Comparison of ENCODE assay signal across 21 mouse cellular contexts in the genomic region with DNA sequence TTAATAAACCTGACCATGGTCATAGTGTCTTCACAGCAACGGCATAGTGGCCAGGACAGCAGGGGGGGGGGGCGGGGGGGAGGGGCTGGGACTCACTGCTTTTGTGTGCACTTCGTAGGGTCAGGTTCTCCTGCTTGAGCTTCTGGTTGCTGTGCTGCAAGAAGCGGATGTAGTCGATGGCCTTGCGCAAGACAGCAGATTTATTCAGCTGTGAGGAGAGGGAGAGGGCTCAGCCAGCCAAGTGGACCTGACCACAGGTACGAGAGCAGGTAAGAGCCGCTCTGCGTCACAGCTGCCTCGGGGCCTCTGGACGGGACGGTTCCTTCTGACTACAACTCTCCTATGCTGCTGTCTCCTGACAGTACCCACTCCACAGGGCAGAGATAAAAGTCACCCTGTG. TPM values are rescaled to one million over a fixed set of nuclear protein-coding genes. Genes with fewer than 3 reads are reported as not detected.
DNase-seq lines count a peak whose midpoint lies in the region; ATAC-seq and TF ChIP-seq lines count a peak whose summit lies in the region.
"Had no signal": no experiment of that assay in that cellular context is flagged by ENCODE, and none has a peak within 500 bp of the region (broad histone marks: within the 10 kb centered on the region; RNA-seq: fewer than 3 reads in every experiment).

No protein-coding gene starts in this region.

- H3K27me3 ChIP-seq in G1E (ENCODE audit: insufficient read depth, low read length), result no peaks in the 10 kb centered on the region; the same call in 1 of the 2 replicates
- no peaks in the 10 kb centered on the region for H3K27me3 ChIP-seq in liver, embryonic 15.5 days
- H3K27me3 ChIP-seq in lung, postnatal 0 days (replicated peaks; ENCODE audit: insufficient read depth, low read length), result no peaks in the 10 kb centered on the region

- WGBS in liver, embryonic 15.5 days (ENCODE audit: insufficient replicate concordance), result 75% methylated on average over 12 of the region's 12 CpGs
- WGBS in lung, postnatal 0 days, result 39% methylated on average over 11 of the region's 12 CpGs

- ATAC-seq in G1E (ENCODE audit: extremely low read depth, insufficient number of reproducible peaks, low FRiP score, poor library complexity, severe bottlenecking), result no peak
- no peak for ATAC-seq in liver, embryonic 15.5 days (ENCODE audit: insufficient read depth)
- peak; percentile 77 for ATAC-seq in lung, postnatal 0 days
- ATAC-seq in megakaryocyte progenitor cell, adult 5-6 weeks (replicated peaks; ENCODE audit: poor library complexity), result peak; percentile 33
- ATAC-seq: forebrain, postnatal 0 days; hindbrain, postnatal 0 days; intestine, postnatal 0 days; midbrain, embryonic 16.5 days had no signal

- no peaks in the 10 kb centered on the region for H3K9me3 ChIP-seq in G1E (replicated peaks)
- H3K9me3 ChIP-seq in liver, embryonic 15.5 days (replicated peaks), result no peaks in the 10 kb centered on the region
- no peaks in the 10 kb centered on the region for H3K9me3 ChIP-seq in lung, postnatal 0 days (ENCODE audit: low read length)

- H3K4me3 ChIP-seq in G1E (ENCODE audit: low read depth, low read length), result 0 out of 2 replicates have a peak overlapping the region, but pooled peaks have one; percentile 17
- no peak overlapping the region for H3K4me3 ChIP-seq in liver, embryonic 15.5 days (replicated peaks)
- H3K4me3 ChIP-seq in lung, postnatal 0 days (ENCODE audit: low read depth, low read length), result no peak overlapping the region

- 0 out of 2 replicates have a peak overlapping the region, but pooled peaks have one; percentile 29 for H3K27ac ChIP-seq in liver, embryonic 15.5 days (replicated peaks)
- peak overlapping the region; percentile 10; the same call in 1 of the 2 replicates for H3K27ac ChIP-seq in lung, postnatal 0 days (ENCODE audit: low read length)
- H3K27ac ChIP-seq: hindbrain, postnatal 0 days had no signal

- no peak for DNase-seq in G1E (ENCODE audit: low spot score)
- peak; percentile 91 for DNase-seq in lung, postnatal 0 days (ENCODE audit: low spot score)
- DNase-seq in kidney, postnatal 14 days, result no peak
- no peak for DNase-seq in urinary bladder, adult 2 months (ENCODE audit: low spot score)
- no peak for DNase-seq in cerebellum, adult 8-10 months
- DNase-seq: adrenal gland, adult 8-10 months; cerebellum, adult 11-12 months; cerebellum, postnatal 25 days; embryo, embryonic 11 days; forebrain, postnatal 0 days; heart, adult 11 months; heart, postnatal 4 days; layer of hippocampus, postnatal 36 days; right cerebral cortex, postnatal 14 days; spleen, adult 18-20 months; thymus, postnatal 36 days had no signal

- TF ChIP-seq EP300 in lung, postnatal 0 days (IDR thresholded peaks at IDR 0.05), result peak; percentile 32; the same call in 1 of the 2 replicates

- peaks cover 96% of the 10 kb centered on the region for H3K4me1 ChIP-seq in G1E (ENCODE audit: insufficient read depth, low read depth, low read length)
- H3K4me1 ChIP-seq in liver, embryonic 15.5 days (replicated peaks), result peaks cover 68% of the 10 kb centered on the region
- peaks cover 16% of the 10 kb centered on the region for H3K4me1 ChIP-seq in lung, postnatal 0 days (ENCODE audit: insufficient read depth, low read depth, low read length)

- H3K4me2 ChIP-seq in liver, embryonic 15.5 days, result no peak overlapping the region
- no peak overlapping the region for H3K4me2 ChIP-seq in lung, postnatal 0 days (replicated peaks; ENCODE audit: low read depth, low read length)

- no peak for TF ChIP-seq CTCF in G1E (IDR thresholded peaks at IDR 0.05; ENCODE audit: low read depth, low read length)
- TF ChIP-seq CTCF in lung, postnatal 0 days (IDR thresholded peaks at IDR 0.05), result no peak

- peaks cover 99% of the 10 kb centered on the region for H3K36me3 ChIP-seq in G1E (replicated peaks)
- H3K36me3 ChIP-seq in liver, embryonic 15.5 days (replicated peaks), result peaks cover 75% of the 10 kb centered on the region
- H3K36me3 ChIP-seq in lung, postnatal 0 days (ENCODE audit: insufficient read depth, low read length), result peaks cover 16% of the 10 kb centered on the region

- no peak overlapping the region for H3K9ac ChIP-seq in liver, embryonic 15.5 days
- H3K9ac ChIP-seq in lung, postnatal 0 days (replicated peaks; ENCODE audit: low read depth), result no peak overlapping the region
- H3K9ac ChIP-seq: forebrain, postnatal 0 days had no signal

RNA-seq across cellular contexts. Expression of gene Srebf1, which starts 17.4 kb away (rescaled TPM):
- total RNA-seq in G1E (2014; fragmentation: Nextera tagmentation) (79.4 and 137 TPM in 2 replicates), G1E (2017) (64.4 and 66.8 TPM in 2 replicates)
- 276 and 322 TPM in 2 replicates for polyA plus RNA-seq in G1E (2012)
- polyA plus RNA-seq in liver, embryonic 15.5 days (2015; fragmentation: Nextera tagmentation; extraction: Ambion mirVana), result 53.5 and 60.6 TPM in 2 replicates
- polyA plus RNA-seq in lung, postnatal 0 days (2015; fragmentation: Nextera tagmentation; extraction: Ambion mirVana), result 61.7 and 70.1 TPM in 2 replicates
- total RNA-seq in megakaryocyte progenitor cell, adult 5-6 weeks (2015), result 20.9 and 23.3 TPM in 2 replicates
- 20.6 and 29.3 TPM in 2 replicates for total RNA-seq in megakaryocyte progenitor cell, adult 5-6 weeks (2017)
- polyA plus RNA-seq in urinary bladder, adult 2 months (2012; rRNA removed), result 157 and 168 TPM in 2 replicates

Comparison
In these comparisons a context has a peak if more than half of its experiments do, and no peak if none do; other contexts are left out.
1. ATAC-seq: peak in lung, postnatal 0 days (single experiment) and megakaryocyte progenitor cell, adult 5-6 weeks (single experiment); none in G1E (single experiment) and liver, embryonic 15.5 days (single experiment).